Mouse (Mus musculus): ENCODE measurements around the gene Hlx. TPM values are rescaled to one million over a fixed set of nuclear protein-coding genes. Genes with fewer than 3 reads are reported as not detected.

Hlx gene
- polyA plus RNA-seq, 1 experiment, result 102 TPM

- H3K27me3 ChIP-seq (replicated peaks), result peaks cover 88% of the 10 kb centered on the region
- no peak overlapping the region for H3K4me3 ChIP-seq (replicated peaks)
- H3K4me1 ChIP-seq, result peaks cover 25% of the 10 kb centered on the region
- TF ChIP-seq FLI1 (IDR thresholded peaks at IDR 0.05; ENCODE audit: low read length) (no peak), GATA1 (IDR thresholded peaks at IDR 0.05; ENCODE audit: borderline replicate concordance, low read length) (no peak)
- H3K36me3 ChIP-seq (replicated peaks; ENCODE audit: low read length), result no peaks in the 10 kb centered on the region
- H3K9me3 ChIP-seq, result peaks cover 7% of the 10 kb centered on the region
Measured at GRCm38 (mm10) chr1:184717691-184718200, 14.7 kb downstream of the Hlx start.

GRCm38 (mm10) chr1:184717016-184717568, 15.3 kb downstream of the Hlx start:
- peaks cover 7% of the 10 kb centered on the region for H3K9me3 ChIP-seq
- H3K36me3 ChIP-seq (replicated peaks; ENCODE audit: low read length), result no peaks in the 10 kb centered on the region
- H3K4me3 ChIP-seq (replicated peaks), result no peak overlapping the region
- TF ChIP-seq GATA1 (IDR thresholded peaks at IDR 0.05; ENCODE audit: borderline replicate concordance, low read length) (no peak), FLI1 (IDR thresholded peaks at IDR 0.05; ENCODE audit: low read length) (no peak)
- peaks cover 29% of the 10 kb centered on the region for H3K4me1 ChIP-seq
- H3K27me3 ChIP-seq (replicated peaks), result peaks cover 84% of the 10 kb centered on the region

- Histone ChIP-seq H3K4me1 (peaks cover 29% of the 10 kb centered on the region), H3K4me3 (replicated peaks) (no peak overlapping the region), H3K9me3 (peaks cover 12% of the 10 kb centered on the region), H3K27me3 (replicated peaks) (peaks cover 77% of the 10 kb centered on the region), H3K36me3 (replicated peaks; ENCODE audit: low read length) (no peaks in the 10 kb centered on the region)
- TF ChIP-seq FLI1 (IDR thresholded peaks at IDR 0.05; ENCODE audit: low read length) (no peak), GATA1 (IDR thresholded peaks at IDR 0.05; ENCODE audit: borderline replicate concordance, low read length) (no peak)
Measured at GRCm38 (mm10) chr1:184716117-184716516, 16.3 kb downstream of the Hlx start.

- Histone ChIP-seq H3K27me3 (replicated peaks) (peaks cover 73% of the 10 kb centered on the region), H3K9me3 (peaks cover 12% of the 10 kb centered on the region), H3K4me1 (peaks cover 28% of the 10 kb centered on the region), H3K4me3 (replicated peaks) (no peak overlapping the region), H3K36me3 (replicated peaks; ENCODE audit: low read length) (no peaks in the 10 kb centered on the region)
- TF ChIP-seq GATA1 (IDR thresholded peaks at IDR 0.05; ENCODE audit: borderline replicate concordance, low read length) (no peak), FLI1 (IDR thresholded peaks at IDR 0.05; ENCODE audit: low read length) (no peak)
Measured at GRCm38 (mm10) chr1:184715693-184716092, 16.7 kb downstream of the Hlx start.

GRCm38 (mm10) chr1:184714515-184714914, 17.9 kb downstream of the Hlx start:
- Histone ChIP-seq H3K4me3 (replicated peaks) (no peak overlapping the region), H3K27me3 (replicated peaks) (peaks cover 67% of the 10 kb centered on the region), H3K9me3 (peaks cover 12% of the 10 kb centered on the region), H3K36me3 (replicated peaks; ENCODE audit: low read length) (no peaks in the 10 kb centered on the region), H3K4me1 (peaks cover 22% of the 10 kb centered on the region)
- no peak for TF ChIP-seq FLI1 (IDR thresholded peaks at IDR 0.05; ENCODE audit: low read length)
- no peak for TF ChIP-seq GATA1 (IDR thresholded peaks at IDR 0.05; ENCODE audit: borderline replicate concordance, low read length)

- peaks cover 18% of the 10 kb centered on the region for H3K9me3 ChIP-seq
- H3K4me1 ChIP-seq, result peaks cover 22% of the 10 kb centered on the region
- no peak for TF ChIP-seq FLI1 (IDR thresholded peaks at IDR 0.05; ENCODE audit: low read length)
- TF ChIP-seq GATA1 (IDR thresholded peaks at IDR 0.05; ENCODE audit: borderline replicate concordance, low read length), result no peak
- H3K36me3 ChIP-seq (replicated peaks; ENCODE audit: low read length), result no peaks in the 10 kb centered on the region
- H3K27me3 ChIP-seq (replicated peaks), result peaks cover 66% of the 10 kb centered on the region
- no peak overlapping the region for H3K4me3 ChIP-seq (replicated peaks)
Measured at GRCm38 (mm10) chr1:184713716-184714115, 18.7 kb downstream of the Hlx start.

- Histone ChIP-seq H3K4me3 (replicated peaks) (no peak overlapping the region), H3K4me1 (0 out of 2 replicates have a peak, but pooled peaks cover 3% of the 10 kb centered on the region)
Measured at GRCm38 (mm10) chr1:184707532-184708248, 24.7 kb downstream of the Hlx start.

GRCm38 (mm10) chr1:184704901-184705300, 27.5 kb downstream of the Hlx start:
- Histone ChIP-seq H3K36me3 (replicated peaks; ENCODE audit: low read length) (no peaks in the 10 kb centered on the region), H3K4me3 (replicated peaks) (no peak overlapping the region), H3K9me3 (peaks cover 5% of the 10 kb centered on the region; the same call in 1 of the 2 replicates), H3K4me1 (no peaks in the 10 kb centered on the region), H3K27me3 (replicated peaks) (peaks cover 31% of the 10 kb centered on the region)
- TF ChIP-seq FLI1 (IDR thresholded peaks at IDR 0.05; ENCODE audit: low read length), result no peak
- no peak for TF ChIP-seq GATA1 (IDR thresholded peaks at IDR 0.05; ENCODE audit: borderline replicate concordance, low read length)

More at GRCm38 (mm10) chr1:184707532-184708248, 24.7 kb downstream of the Hlx start:
- Histone ChIP-seq H3K27me3 (replicated peaks) (peaks cover 34% of the 10 kb centered on the region), H3K36me3 (replicated peaks; ENCODE audit: low read length) (no peaks in the 10 kb centered on the region), H3K9me3 (peaks cover 10% of the 10 kb centered on the region)
- no peak for TF ChIP-seq GATA1 (IDR thresholded peaks at IDR 0.05; ENCODE audit: borderline replicate concordance, low read length)

- no peak for TF ChIP-seq FLI1 (IDR thresholded peaks at IDR 0.05; ENCODE audit: low read length)
- no peak for TF ChIP-seq GATA1 (IDR thresholded peaks at IDR 0.05; ENCODE audit: borderline replicate concordance, low read length)
- no peaks in the 10 kb centered on the region for H3K36me3 ChIP-seq (replicated peaks; ENCODE audit: low read length)
- H3K27me3 ChIP-seq (replicated peaks), result peaks cover 5% of the 10 kb centered on the region
- H3K4me1 ChIP-seq, result peaks cover 22% of the 10 kb centered on the region
- H3K4me3 ChIP-seq (replicated peaks), result no peak overlapping the region
- peaks cover 3% of the 10 kb centered on the region; the same call in 1 of the 2 replicates for H3K9me3 ChIP-seq
Measured at GRCm38 (mm10) chr1:184699295-184699694, 33.1 kb downstream of the Hlx start.

GRCm38 (mm10) chr1:184695451-184695850, 37.0 kb downstream of the Hlx start:
- Histone ChIP-seq H3K36me3 (replicated peaks; ENCODE audit: low read length) (no peaks in the 10 kb centered on the region), H3K4me3 (replicated peaks) (no peak overlapping the region), H3K4me1 (peaks cover 33% of the 10 kb centered on the region), H3K27me3 (replicated peaks) (no peaks in the 10 kb centered on the region), H3K9me3 (peaks cover 3% of the 10 kb centered on the region; the same call in 1 of the 2 replicates)
- TF ChIP-seq FLI1 (IDR thresholded peaks at IDR 0.05; ENCODE audit: low read length), result no peak
- TF ChIP-seq GATA1 (IDR thresholded peaks at IDR 0.05; ENCODE audit: borderline replicate concordance, low read length), result no peak
